ENCODE assay signal across 8 mouse cellular contexts in the genomic region with DNA sequence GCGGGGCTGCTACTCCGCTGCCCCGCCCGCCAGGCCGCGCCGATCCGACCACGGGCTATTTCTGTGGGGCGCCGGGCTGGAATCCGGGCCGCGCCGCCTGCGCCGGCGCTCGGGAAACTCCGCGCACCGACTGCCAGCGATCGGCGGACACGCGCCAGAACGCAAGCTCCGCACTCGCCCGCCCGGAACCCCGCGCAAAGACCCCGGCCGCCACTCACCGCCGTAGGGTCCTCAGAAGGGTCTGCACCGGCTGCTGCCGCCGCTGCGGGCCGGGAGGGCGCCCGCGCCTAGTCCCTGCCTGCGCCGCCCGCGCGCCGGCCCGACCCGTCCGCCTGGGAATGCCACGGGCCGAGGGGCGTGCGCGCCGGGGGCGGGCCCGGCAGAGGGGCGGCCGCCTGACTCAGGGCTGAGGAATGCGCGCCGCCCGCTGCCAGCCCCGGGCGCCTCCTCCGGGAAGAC. TPM values are rescaled to one million over a fixed set of nuclear protein-coding genes. Genes with fewer than 3 reads are reported as not detected.
DNase-seq lines count a peak whose midpoint lies in the region; ATAC-seq lines count a peak whose summit lies in the region.

A gene (minus strand): TSS at position 350 of the 459 bp plus-strand sequence.

- peak within 1 kb of the TSS; percentile 97 for H3K4me2 ChIP-seq in hindbrain, embryonic 16.5 days (ENCODE audit: low read length)
- H3K4me2 ChIP-seq in limb, embryonic 11.5 days (ENCODE audit: low read depth, severe bottlenecking): peak within 1 kb of the TSS; percentile 85
- peak within 1 kb of the TSS; percentile 99 for H3K4me2 ChIP-seq in midbrain, embryonic 14.5 days (ENCODE audit: low read length)

- ATAC-seq in hindbrain, embryonic 16.5 days: peak; percentile 28; the same call in 1 of the 2 replicates
- ATAC-seq in limb, embryonic 11.5 days (ENCODE audit: insufficient number of reproducible peaks, low FRiP score, low TSS enrichment, low read depth): no peak
- ATAC-seq in midbrain, embryonic 14.5 days (ENCODE audit: low FRiP score, low TSS enrichment): no peak; the same call in 1 of the 2 replicates

- peak within 1 kb of the TSS; percentile 73 for H3K4me3 ChIP-seq in hindbrain, embryonic 16.5 days (ENCODE audit: low read length)
- peak within 1 kb of the TSS; percentile 79 for H3K4me3 ChIP-seq in limb, embryonic 11.5 days (ENCODE audit: low read depth, low read length)
- H3K4me3 ChIP-seq in midbrain, embryonic 14.5 days (replicated peaks; ENCODE audit: low read depth, low read length): peak within 1 kb of the TSS; percentile 59

- H3K9me3 ChIP-seq in hindbrain, embryonic 16.5 days (ENCODE audit: control insufficient read depth, low read length): no peaks in the 10 kb centered on the region
- no peaks in the 10 kb centered on the region for H3K9me3 ChIP-seq in limb, embryonic 11.5 days (ENCODE audit: control insufficient read depth, low read length)
- no peaks in the 10 kb centered on the region for H3K9me3 ChIP-seq in midbrain, embryonic 14.5 days (ENCODE audit: control insufficient read depth, low read length)

- H3K36me3 ChIP-seq in hindbrain, embryonic 16.5 days (ENCODE audit: control insufficient read depth, insufficient read depth, low read length): no peaks in the 10 kb centered on the region
- H3K36me3 ChIP-seq in limb, embryonic 11.5 days (ENCODE audit: control insufficient read depth, insufficient read depth, low read length): no peaks in the 10 kb centered on the region
- H3K36me3 ChIP-seq in midbrain, embryonic 14.5 days (ENCODE audit: control insufficient read depth, insufficient read depth, low read length): no peaks in the 10 kb centered on the region

- WGBS in hindbrain, embryonic 16.5 days: under 1% methylated on average over 47 of the region's 72 CpGs
- WGBS in limb, embryonic 11.5 days: under 1% methylated on average over 67 of the region's 72 CpGs
- WGBS in midbrain, embryonic 14.5 days: under 1% methylated on average over 72 of the region's 72 CpGs

- no peaks in the 10 kb centered on the region; the same call in 1 of the 2 replicates for H3K27me3 ChIP-seq in hindbrain, embryonic 16.5 days (replicated peaks; ENCODE audit: control insufficient read depth, insufficient read depth, low read length)
- no peaks in the 10 kb centered on the region for H3K27me3 ChIP-seq in limb, embryonic 11.5 days (ENCODE audit: control insufficient read depth, insufficient read depth, low read length)
- H3K27me3 ChIP-seq in midbrain, embryonic 14.5 days (ENCODE audit: control insufficient read depth, insufficient read depth, low read length): peaks cover 23% of the 10 kb centered on the region

- peak within 1 kb of the TSS; percentile 54 for H3K27ac ChIP-seq in hindbrain, embryonic 16.5 days (ENCODE audit: low read depth, low read length)
- peak within 1 kb of the TSS; percentile 66 for H3K27ac ChIP-seq in limb, embryonic 11.5 days (replicated peaks; ENCODE audit: low read depth, low read length)
- peak within 1 kb of the TSS; percentile 60 for H3K27ac ChIP-seq in midbrain, embryonic 14.5 days (replicated peaks; ENCODE audit: low read depth, low read length)

- peaks cover 37% of the 10 kb centered on the region for H3K4me1 ChIP-seq in hindbrain, embryonic 16.5 days (ENCODE audit: control insufficient read depth, insufficient read depth, low read depth, low read length)
- peaks cover 33% of the 10 kb centered on the region for H3K4me1 ChIP-seq in limb, embryonic 11.5 days (ENCODE audit: control insufficient read depth, insufficient read depth, low read length)
- H3K4me1 ChIP-seq in midbrain, embryonic 14.5 days (ENCODE audit: control insufficient read depth, insufficient read depth, low read length): peaks cover 19% of the 10 kb centered on the region

- no peak for DNase-seq in layer of hippocampus, adult 8-10 months (ENCODE audit: low spot score in 2 of 2)
- no peak for DNase-seq in layer of hippocampus, adult 11-12 months (ENCODE audit: low spot score)
- peak in 1 of 2 experiments; percentile 34 for DNase-seq in adrenal gland, postnatal 4 days (ENCODE audit: low spot score in 2 of 2)
- peak; percentile 79 for DNase-seq in gastrocnemius, postnatal 10 days
- DNase-seq in limb, embryonic 11.5 days (ENCODE audit: low spot score): no peak
- DNase-seq in midbrain, embryonic 14.5 days: peak; percentile 70
- no peak for DNase-seq in spleen, postnatal 4 days (ENCODE audit: low spot score in 2 of 2)

- H3K9ac ChIP-seq in hindbrain, embryonic 16.5 days (ENCODE audit: low read depth, low read length): peak within 1 kb of the TSS; percentile 79
- H3K9ac ChIP-seq in limb, embryonic 11.5 days (ENCODE audit: low read length): peak within 1 kb of the TSS; percentile 85
- peak within 1 kb of the TSS; percentile 74 for H3K9ac ChIP-seq in midbrain, embryonic 14.5 days (replicated peaks; ENCODE audit: low read length)

RNA-seq across cellular contexts. Expression of the gene that starts here (rescaled TPM):
- total RNA-seq in layer of hippocampus, adult 8-10 months (2022): 10 to 100 TPM; 11.7 to 18.4 (median 15.0) TPM
- 10 to 100 TPM; 43.7 to 47.5 TPM for total RNA-seq in adrenal gland, postnatal 4 days (2021)
- 10 to 100 TPM; 26.3 to 35.3 TPM for total RNA-seq in gastrocnemius, postnatal 10 days (2021)
- polyA plus RNA-seq in hindbrain, embryonic 16.5 days (2015; fragmentation: Nextera tagmentation; extraction: Ambion mirVana): 27.1 and 28.7 TPM in 2 replicates
- 23.0 and 23.1 TPM in 2 replicates for polyA plus RNA-seq in limb, embryonic 11.5 days (2014; fragmentation: Nextera tagmentation; extraction: Ambion mirVana)
- polyA plus RNA-seq in midbrain, embryonic 14.5 days (2014; fragmentation: Nextera tagmentation; extraction: Ambion mirVana): 15.3 and 17.5 TPM in 2 replicates

Comparison
In these comparisons a context has a peak if more than half of its experiments do, and no peak if none do; other contexts are left out.
1. DNase-seq: peak in gastrocnemius, postnatal 10 days (single experiment) and midbrain, embryonic 14.5 days (single experiment); none in layer of hippocampus, adult 8-10 months (0 of 2), layer of hippocampus, adult 11-12 months (single experiment), limb, embryonic 11.5 days (single experiment) and spleen, postnatal 4 days (0 of 2).
2. Peak in every context shown above with its lines, with median percentiles within 50 percentile points of each other: H3K27ac ChIP-seq, H3K4me2 ChIP-seq, H3K4me3 ChIP-seq and H3K9ac ChIP-seq.